Mouse (Mus musculus): ENCODE results near the gene Kalrn. TPM values are rescaled to one million over a fixed set of nuclear protein-coding genes. Genes with fewer than 3 reads are reported as not detected.

Kalrn gene
- polyA plus RNA-seq, 1 experiment from 2014 or later = 10.0 TPM

- ATAC-seq (ENCODE audit: insufficient read depth) = no peak
- Histone ChIP-seq H3K4me1 (replicated peaks) (peaks cover 34% of the 10 kb centered on the region), H3K36me3 (replicated peaks) (peaks cover 4% of the 10 kb centered on the region; the same call in 1 of the 2 replicates), H3K4me3 (replicated peaks) (no peak overlapping the region), H3K27ac (replicated peaks) (no peak overlapping the region), H3K27me3 (no peaks in the 10 kb centered on the region), H3K4me2 (no peak overlapping the region), H3K9ac (no peak overlapping the region), H3K9me3 (replicated peaks) (no peaks in the 10 kb centered on the region)
- 22% methylated on average over 5 of the region's 5 CpGs for WGBS (ENCODE audit: insufficient replicate concordance)
These were observed 650.4 kb downstream of the Kalrn start for GRCm38 (mm10) chr16:33923001-33923316.

- peak; percentile 57 for ATAC-seq (ENCODE audit: insufficient read depth)
- H3K27me3 ChIP-seq = no peaks in the 10 kb centered on the region
- no peak overlapping the region for H3K4me3 ChIP-seq (replicated peaks)
- 12% methylated on average over 18 of the region's 18 CpGs for WGBS (ENCODE audit: insufficient replicate concordance)
- peak overlapping the region; percentile 29 for H3K4me2 ChIP-seq
- H3K27ac ChIP-seq (replicated peaks) = peak overlapping the region; percentile 56; the same call in 1 of the 2 replicates
- no peaks in the 10 kb centered on the region for H3K9me3 ChIP-seq (replicated peaks)
- H3K4me1 ChIP-seq (replicated peaks) = peaks cover 38% of the 10 kb centered on the region
- peaks cover 4% of the 10 kb centered on the region; the same call in 1 of the 2 replicates for H3K36me3 ChIP-seq (replicated peaks)
- peak overlapping the region; percentile 9; the same call in 1 of the 2 replicates for H3K9ac ChIP-seq
These were observed 651.0 kb downstream of the Kalrn start for GRCm38 (mm10) chr16:33922111-33923000.

- WGBS (ENCODE audit: insufficient replicate concordance) = 32% methylated on average over 5 of the region's 5 CpGs
These were observed 651.8 kb downstream of the Kalrn start for GRCm38 (mm10) chr16:33921514-33921913.

More at GRCm38 (mm10) chr16:33921514-33921913, 651.8 kb downstream of the Kalrn start:
- Histone ChIP-seq H3K36me3 (replicated peaks) (peaks cover 4% of the 10 kb centered on the region; the same call in 1 of the 2 replicates), H3K4me3 (replicated peaks) (no peak overlapping the region), H3K27me3 (no peaks in the 10 kb centered on the region), H3K4me1 (replicated peaks) (peaks cover 47% of the 10 kb centered on the region), H3K9me3 (replicated peaks) (no peaks in the 10 kb centered on the region), H3K9ac (no peak overlapping the region), H3K4me2 (no peak overlapping the region), H3K27ac (replicated peaks) (peak overlapping the region; percentile 0; the same call in 1 of the 2 replicates)
- no peak for ATAC-seq (ENCODE audit: insufficient read depth)

Other genes starting within 250 kb of the Kalrn start
- gene Ropn1, start 76.4 kb upstream of the Kalrn start, polyA plus RNA-seq (2015; fragmentation: Nextera tagmentation; extraction: Ambion mirVana) = not detected in 2 replicates
- 1.9 TPM in 2 replicates for gene Ccdc14, start 117.1 kb upstream of the Kalrn start, polyA plus RNA-seq (2015; fragmentation: Nextera tagmentation; extraction: Ambion mirVana)
- 4.4 and 4.9 TPM in 2 replicates for gene Mylk, start 171.7 kb upstream of the Kalrn start, polyA plus RNA-seq (2015; fragmentation: Nextera tagmentation; extraction: Ambion mirVana)